Mouse (Mus musculus) mouse trophoblast stem cell (cell line): ENCODE measurements around the gene Gm20388.

Source experiments
- in situ Hi-C, 2 experiments: fragments of 300-500 bp; cut with MseI, MboI; formaldehyde crosslinking; loops; 2 replicates in 1 of 2; 3 replicates in 1 of 2; pipeline ENCODE4 v1.15.1; 2025

The Gm20388 gene

DNA sequence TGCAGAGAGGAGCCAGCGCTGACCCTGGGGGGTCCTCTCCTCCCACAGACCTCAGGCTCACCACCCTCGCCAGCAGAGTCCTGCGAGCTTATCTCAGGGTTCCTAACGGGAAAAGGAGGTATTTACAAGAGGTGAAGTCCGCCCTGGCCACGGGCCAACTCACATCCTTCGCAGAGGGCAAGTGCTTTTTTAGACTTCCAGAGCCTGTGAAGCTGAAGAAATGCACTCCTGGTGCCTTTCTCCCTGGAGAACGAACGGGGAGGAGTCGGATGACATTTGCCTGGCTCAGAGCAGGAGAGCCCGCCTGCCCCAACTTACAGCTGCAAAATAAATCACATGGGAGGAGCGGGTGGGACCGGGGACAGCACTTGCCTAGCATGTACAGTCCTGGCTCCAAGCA lies 1117.1 kb downstream of the Gm20388 start:
- in situ Hi-C loops: no loop called here

- in situ Hi-C loops: no loop called here
Measured at GRCm38 (mm10) chr8:121029076-121029475, 1118.4 kb downstream of the Gm20388 start.

DNA sequence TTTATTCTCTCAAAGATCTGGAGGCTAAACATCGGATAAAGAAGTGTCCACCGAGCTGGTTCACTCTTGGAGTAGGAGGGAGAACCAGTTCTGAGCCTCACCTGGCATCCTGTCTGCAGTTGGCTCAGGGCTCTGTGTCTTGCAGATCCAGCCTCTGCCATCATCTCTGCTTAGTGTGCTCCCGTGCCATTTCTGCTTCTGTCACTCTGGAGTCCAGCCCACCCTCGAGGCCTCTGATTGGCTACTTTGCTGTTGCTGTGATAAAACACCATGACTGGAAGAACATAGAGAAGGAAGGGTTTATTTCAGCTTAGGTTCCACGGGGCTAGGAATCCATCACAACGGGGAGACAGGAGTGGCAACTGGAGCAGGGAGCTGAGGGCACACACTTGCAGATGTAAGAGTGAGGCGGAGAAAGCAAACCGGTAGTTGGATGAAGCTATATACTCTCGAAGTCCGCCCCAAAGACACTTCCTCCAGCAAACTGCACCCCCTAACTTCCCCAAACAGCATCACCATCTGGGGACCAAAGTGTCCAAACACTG lies 1119.9 kb downstream of the Gm20388 start:
- in situ Hi-C loops: no loop called here

DNA sequence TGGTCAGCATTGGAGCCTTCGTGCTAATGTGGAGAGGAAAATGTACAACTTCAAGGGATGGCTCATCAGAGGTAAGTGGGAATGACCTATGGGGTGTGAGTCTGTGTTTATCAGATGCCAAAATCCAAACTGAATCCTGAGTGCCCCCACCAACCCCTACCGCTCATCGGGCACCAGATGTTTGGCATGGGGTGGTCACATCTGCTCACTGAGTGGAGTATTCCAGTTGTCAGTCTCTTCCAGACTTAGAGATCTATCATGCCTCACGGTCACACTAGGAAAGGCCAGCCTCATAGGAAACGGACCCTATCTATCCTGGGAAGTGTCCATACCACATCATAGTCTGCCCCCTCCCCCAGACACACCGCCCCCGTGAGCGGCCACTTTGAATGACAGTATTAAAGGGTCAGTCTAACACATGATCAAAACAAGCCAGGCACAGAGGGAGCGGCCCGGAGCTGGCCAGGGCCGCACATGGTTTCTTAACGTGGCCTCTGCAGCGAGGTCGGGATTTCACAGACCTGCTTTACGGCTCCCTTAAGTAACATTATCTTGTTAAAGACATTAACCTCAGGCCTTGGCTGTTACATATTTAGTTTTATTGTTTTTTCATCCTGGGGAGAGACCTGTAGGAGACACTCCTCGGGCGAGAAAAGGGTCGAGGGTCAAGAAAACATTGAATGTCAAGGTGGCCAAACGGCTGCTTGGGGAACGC lies 1122.8 kb downstream of the Gm20388 start:
- in situ Hi-C loops: no loop called here

GRCm38 (mm10) chr8:121035611-121036010 lies 1125.0 kb downstream of the Gm20388 start:
- in situ Hi-C loops: no loop called here

GRCm38 (mm10) chr8:121043719-121044440 lies 1133.2 kb downstream of the Gm20388 start:
- in situ Hi-C loops: no loop called here

- in situ Hi-C loops: no loop called here
Measured at GRCm38 (mm10) chr8:121047441-121047840, 1136.8 kb downstream of the Gm20388 start.

DNA sequence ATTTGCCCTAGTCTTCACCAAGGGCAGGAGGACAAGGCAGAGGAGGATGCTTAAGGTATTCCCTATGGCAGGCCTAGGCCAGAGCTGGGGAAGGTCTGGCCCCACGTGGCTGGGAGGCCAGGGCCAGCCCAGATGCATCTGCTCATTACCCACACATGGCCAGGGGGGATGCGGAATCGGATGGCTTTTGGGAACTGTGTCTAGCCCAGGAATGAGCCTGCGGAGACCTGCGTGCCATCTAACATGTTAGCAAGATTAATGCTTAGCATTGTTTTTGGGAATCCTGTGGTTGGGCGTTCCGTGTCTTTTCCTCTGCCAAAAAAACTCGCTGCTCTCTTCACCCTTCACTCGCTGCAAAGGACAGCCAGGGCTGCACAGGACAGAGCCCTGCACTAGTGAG lies 1147.4 kb downstream of the Gm20388 start:
- in situ Hi-C loops: no loop called here

DNA sequence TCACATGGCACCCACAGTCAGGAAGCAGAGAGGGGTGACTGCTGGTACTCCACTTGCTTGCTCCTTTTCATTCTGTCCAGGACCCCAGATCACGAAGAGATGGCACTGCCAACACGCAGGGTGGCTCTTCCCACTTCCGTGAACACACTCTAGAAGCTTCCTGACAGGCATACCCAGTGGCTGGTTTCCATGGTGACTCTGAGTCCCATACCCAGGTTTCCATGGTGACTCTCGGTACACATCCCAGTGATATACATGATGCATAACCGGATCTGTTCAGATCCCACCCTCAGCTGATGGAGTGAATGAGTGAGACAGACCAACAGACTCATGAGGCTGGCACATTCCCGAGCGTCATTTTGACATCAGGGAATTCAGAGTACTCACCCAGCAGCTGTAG lies 1148.5 kb downstream of the Gm20388 start:
- in situ Hi-C loops: no loop called here

DNA sequence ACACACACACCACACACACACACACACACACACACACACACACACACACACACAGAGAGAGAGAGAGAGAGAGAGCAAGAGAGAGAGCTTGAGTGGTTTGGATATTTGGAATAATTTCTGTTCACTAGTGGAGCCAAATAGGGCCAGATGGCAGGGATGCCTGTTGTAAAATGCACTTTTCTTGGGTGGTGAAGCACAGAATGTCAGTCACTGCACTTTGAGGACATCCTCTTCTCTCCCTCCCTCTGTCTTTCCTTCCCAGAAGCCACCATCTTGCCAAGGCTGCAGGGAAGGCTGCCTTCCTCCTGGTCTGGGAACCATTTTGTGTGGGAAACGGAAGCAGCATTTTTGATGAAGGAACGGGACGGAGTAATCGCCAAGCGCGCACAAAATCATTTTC lies 1151.9 kb downstream of the Gm20388 start:
- in situ Hi-C loops: no loop called here

- in situ Hi-C loops: no loop called here
Measured at GRCm38 (mm10) chr8:121063649-121064048, 1153.0 kb downstream of the Gm20388 start.

- in situ Hi-C loops: no loop called here
Measured at GRCm38 (mm10) chr8:121071454-121071853, 1160.8 kb downstream of the Gm20388 start.

GRCm38 (mm10) chr8:121072406-121073130 lies 1161.9 kb downstream of the Gm20388 start:
- in situ Hi-C loops: no loop called here

GRCm38 (mm10) chr8:121073174-121074107 lies 1162.8 kb downstream of the Gm20388 start:
- in situ Hi-C loops: no loop called here

DNA sequence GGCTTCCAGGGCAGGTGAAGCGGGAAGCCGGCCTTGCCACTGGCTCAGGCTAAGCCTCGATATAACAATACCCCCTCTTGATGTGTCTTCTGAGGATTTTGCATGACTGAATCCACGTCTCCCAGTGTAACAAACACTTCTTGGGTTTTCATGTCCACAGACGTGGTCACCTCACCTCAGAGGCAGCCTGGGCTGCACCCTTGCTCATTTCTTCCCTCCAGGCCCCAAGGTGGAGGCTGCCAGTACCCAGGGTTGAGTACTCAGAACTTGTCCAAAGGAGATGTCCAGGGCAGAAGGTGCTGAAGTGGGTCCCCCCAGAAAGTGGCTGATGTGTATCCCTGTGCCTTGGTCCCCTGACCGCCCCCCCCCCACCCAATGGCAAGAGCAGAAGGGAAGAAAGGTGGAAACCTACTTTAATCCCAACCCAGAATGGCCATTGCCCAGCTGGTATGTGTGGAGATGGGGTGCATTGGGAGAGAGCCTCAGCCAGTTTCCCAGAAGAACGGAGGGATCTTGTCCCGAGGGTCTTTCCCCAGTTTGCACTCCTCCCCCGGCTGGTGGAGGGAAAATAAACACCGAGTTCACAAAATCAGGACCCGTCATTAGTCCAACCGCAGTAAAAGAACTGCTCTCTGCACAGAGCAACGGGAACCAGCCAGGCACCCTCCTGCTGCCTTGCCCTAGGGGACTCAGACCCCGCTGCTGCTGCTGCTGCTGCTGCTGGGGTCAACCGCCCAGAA lies 1163.6 kb downstream of the Gm20388 start:
- in situ Hi-C loops: no loop called here

GRCm38 (mm10) chr8:121074848-121075145 lies 1164.2 kb downstream of the Gm20388 start:
- in situ Hi-C loops: loop anchor here in 1 of 2 experiments (5.0 to 25.0 kb wide), 2 partner anchors 177 to 387 kb away; no protein-coding TSS in a partner anchor

GRCm38 (mm10) chr8:121075936-121076335 lies 1165.3 kb downstream of the Gm20388 start:
- in situ Hi-C loops: loop anchor here in 1 of 2 experiments (5.0 to 25.0 kb wide), 2 partner anchors 179 to 389 kb away; no protein-coding TSS in a partner anchor

DNA sequence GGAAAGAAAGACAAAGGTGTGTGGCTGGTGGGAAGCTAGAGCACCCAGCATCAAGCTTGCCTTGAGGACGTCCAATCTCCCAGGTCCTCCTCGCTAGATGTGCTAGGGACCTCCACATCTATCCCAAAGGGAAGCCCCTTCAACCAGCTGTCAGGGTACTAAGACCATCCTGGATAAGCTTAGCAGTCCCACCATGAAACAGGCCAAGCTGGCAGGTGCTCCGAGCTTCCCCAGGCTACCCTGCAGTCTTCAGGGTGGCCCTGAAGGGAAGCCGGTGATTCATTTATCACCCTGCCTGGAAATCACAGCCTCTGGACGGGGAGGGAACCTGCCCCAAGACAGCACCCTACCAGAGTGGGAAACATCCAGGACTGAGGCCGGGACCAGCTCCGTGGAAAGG lies 1165.9 kb downstream of the Gm20388 start:
- in situ Hi-C loops: loop anchor here in 1 of 2 experiments (5.0 to 25.0 kb wide), 2 partner anchors 179 to 389 kb away; no protein-coding TSS in a partner anchor

DNA sequence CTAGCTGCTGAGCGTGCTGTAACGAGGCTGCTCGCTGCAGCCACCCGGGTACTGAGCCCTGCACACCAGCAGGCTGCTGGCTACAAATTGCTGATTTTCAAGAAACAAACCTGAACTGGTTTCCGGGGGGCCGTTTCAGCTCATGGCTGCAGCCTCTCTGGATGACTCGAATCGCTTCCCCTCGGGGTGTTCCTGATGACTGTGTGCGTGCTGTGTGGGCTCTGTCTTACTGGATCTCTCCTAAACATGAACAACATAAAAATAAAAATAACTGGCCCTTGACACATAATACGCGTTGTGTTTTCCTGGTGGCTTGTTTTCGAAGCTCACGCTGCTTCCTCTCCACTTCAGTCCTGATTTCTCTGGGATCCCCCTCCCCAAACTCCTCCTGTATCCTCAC lies 1168.1 kb downstream of the Gm20388 start:
- in situ Hi-C loops: loop anchor here in 1 of 2 experiments (5.0 to 25.0 kb wide), 2 partner anchors 181 to 391 kb away; no protein-coding TSS in a partner anchor

DNA sequence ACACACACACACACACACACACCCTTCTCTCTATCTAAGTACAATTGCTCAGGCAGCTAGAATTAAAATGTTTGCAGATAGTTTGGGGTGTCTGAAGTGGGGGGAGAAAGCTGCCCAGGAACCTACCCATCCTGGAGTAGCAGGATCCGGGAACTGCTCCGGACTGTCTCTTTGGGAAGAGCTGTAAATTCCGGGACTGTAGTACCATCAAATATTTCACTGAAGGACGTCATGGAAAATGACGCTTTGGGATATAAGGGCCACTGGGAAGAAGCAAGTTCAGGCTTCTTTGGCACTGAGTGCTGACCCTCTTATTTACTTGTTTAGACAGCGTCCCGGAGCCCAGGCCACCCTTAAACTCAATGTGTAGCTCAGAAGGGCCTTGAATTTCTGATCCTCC lies 1168.6 kb downstream of the Gm20388 start:
- in situ Hi-C loops: loop anchor here in 1 of 2 experiments (5.0 to 25.0 kb wide), 2 partner anchors 182 to 392 kb away; no protein-coding TSS in a partner anchor
